Mouse (Mus musculus) liver, adult (tissue): ENCODE measurements around the gene Iba57.

Source experiments
- GATA4 ChIP-seq: IDR thresholded peaks from 2 replicates; pipeline ENCODE4 v1.6.1; 2014; ENCODE audit warnings: mild to moderate bottlenecking, low read length; ENCODE audit not compliant: insufficient replicate concordance

Gene Iba57

DNA sequence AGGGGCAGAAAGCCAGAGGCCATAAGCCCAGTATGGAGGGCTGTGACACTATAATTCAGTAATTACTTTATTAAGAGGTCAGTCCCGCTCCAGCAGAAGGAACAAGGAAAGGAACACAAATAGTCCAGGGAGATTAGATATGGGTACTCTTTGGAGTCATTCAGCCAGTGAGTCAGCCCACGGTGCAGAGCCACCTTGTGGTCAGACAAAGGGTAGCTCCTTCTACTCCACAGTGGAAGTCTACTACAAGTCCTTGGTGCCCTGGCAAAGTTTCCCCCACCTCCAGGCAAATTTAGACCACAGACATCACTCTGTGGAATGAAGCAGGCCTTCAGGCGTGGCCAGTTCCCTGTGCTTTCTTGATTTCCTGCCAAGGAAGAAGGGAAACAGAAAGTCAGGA is 20.3 kb upstream of the Iba57 start:
- peak; percentile 88; the same call in 1 of the 2 replicates for TF ChIP-seq GATA4

DNA sequence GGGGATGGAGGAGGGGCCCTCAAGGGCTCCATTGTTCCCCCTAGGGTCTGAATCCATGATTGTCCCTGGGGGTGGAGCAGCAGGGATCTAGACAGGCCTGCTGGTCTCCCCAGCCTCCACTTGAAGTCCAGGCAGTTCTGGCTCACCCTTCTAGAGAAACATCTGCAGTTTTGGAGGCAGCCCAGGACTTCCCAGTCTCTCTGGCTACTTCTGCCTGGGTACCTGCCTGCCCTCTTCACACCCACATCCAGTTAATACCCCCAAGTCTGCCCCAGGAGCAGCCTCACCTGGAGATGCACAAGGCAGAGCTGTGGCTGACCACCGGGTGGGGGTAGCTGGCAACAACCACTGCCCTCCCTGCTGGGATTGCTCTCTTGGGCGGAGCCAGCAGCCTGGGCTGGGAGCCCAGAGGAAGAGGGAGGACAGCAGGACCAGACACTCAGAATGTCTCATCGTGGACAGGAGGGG is 19.4 kb upstream of the Iba57 start, which contains the start of gene Gjc2:
Gene Gjc2 (minus strand): TSS at position 350 of the 468 bp plus-strand sequence.
- TF ChIP-seq GATA4: no peak

DNA sequence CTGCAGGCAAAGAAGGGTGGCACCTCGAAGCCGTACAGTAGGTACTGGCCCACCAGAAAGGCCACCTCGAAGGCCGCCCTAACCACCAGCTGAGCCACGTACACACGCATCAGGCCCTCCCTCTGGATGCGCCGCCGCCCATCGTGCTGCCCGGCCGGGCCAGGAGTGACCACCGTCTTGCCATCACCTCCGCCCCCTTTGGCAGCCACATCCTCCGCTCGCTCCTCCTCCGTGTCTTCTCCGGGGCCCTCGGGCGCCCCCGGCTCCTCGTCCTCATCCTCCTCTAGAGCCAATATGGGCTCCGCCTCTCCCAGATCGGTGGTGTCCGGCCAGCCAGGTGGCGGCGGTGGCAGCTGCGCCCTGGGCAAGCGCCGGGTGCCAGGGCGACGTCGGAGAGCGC is 13.4 kb upstream of the Iba57 start:
- TF ChIP-seq GATA4: no peak

DNA sequence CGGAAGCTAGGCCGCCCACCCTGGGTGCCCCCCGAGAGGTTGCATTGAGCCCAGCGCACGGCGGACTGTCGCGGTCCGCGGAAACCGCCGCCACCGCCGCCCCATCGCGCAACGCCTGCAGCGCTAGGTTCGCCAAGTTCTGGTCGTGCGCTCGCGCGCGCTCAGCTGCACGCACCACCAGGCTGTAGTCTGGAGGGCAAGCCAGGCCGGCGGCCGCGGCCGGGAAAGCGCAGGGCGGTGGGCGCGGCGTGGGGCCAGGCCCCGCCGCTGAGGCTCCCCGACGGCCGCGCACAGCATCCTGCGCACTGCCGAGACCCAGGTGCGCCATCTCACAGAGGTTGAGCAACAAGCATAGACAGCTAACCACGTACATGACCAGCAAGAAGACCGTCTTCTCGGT is 12.9 kb upstream of the Iba57 start:
- TF ChIP-seq GATA4: no peak

GRCm38 (mm10) chr11:59174189-59174838 is 10.8 kb upstream of the Iba57 start:
- TF ChIP-seq GATA4: no peak

- TF ChIP-seq GATA4: no peak
Observed at GRCm38 (mm10) chr11:59170549-59170948, 7.0 kb upstream of the Iba57 start.

GRCm38 (mm10) chr11:59169807-59170206 is 6.3 kb upstream of the Iba57 start:
- no peak for TF ChIP-seq GATA4

DNA sequence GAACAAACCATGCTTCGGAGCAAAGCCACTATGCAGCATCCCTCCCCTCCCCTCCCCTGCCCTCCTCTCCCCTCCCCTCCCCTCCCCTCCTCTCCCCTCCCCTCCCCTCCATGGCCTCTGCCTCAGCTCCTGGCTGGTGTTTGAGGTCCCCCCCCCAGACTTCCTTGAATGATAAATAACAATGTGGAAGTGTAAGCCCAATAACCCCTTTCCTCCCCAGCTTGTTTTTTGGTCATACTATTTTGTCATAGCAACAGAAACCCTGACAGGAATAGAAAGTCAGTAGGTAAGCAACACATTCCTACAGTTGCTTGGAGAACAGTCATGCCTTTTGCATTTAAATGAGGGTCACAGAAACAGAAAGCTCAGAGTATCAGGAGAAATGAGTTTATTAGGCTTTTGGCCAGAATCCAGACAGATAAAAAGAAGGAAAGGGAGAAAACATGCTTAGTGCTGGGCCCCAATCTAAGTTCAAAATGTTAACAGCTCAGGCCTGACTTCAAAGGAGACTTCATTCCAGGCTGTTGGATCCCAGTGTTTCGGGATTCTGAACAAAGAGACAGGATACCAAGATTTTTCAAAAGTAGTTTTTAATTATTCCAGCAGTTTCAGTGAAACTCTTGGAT is 2.2 kb upstream of the Iba57 start:
- peak; percentile 79 for TF ChIP-seq GATA4

DNA sequence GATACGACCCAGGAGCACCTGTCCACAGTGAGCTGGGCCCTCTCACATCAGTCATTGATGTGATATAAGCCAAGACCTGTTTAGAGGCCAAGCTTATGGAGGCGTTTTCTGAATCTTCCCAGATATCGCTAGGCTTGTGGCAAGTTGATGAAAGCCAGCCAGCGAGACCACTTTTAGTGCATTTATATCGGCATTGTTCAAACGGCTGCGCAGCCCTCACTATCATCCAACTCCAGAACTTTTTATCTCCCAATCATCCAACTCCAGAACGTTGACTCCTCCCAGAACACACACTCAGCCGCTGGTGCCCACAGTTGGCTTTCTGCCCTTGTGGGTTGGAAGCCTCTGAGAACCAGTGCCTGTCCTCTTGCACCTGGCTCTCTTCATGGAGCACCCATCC is 845 bp upstream of the Iba57 start:
- TF ChIP-seq GATA4: no peak

- peak; percentile 72; the same call in 1 of the 2 replicates for TF ChIP-seq GATA4
Observed at GRCm38 (mm10) chr11:59162443-59163254, 890 bp downstream of the Iba57 start.

DNA sequence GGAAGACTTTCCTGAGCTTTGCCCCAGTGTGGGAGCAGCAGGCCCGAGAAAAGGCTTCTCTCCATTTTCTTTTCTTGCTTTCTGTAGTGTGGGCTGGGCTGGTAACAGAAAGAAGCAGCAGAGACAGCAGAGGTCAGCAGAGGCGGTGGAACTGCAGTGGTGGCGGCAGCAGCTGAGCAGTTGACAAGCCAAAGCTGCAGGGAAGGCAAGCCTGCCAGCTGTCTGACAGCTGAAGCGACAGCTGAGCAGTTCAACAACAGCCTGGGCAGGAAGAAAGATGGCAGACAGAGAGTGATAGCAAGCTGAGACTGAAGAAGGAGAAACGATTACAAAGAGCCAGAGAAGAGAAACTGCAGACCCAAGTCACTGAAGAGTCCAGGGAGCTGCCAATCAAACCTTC is 2.1 kb downstream of the Iba57 start:
- no peak for TF ChIP-seq GATA4

DNA sequence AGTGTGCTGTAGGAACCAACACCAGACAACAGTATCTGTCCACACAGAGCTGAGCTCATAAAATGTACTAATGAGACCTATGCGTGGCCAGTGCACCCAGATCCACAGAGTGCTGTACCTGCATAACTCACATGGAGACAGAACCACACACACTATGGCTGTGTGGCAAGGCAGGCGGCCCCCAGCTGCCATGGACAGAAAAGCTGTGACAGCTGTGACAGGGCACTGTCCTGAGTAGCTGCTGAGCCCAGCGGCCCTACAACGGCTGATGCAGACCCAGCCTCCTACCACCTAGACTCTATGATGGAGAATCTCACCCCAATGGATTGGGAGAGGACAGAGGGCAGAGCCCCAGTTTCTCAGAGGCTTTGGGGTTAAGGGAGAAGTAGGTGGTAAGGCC is 4.0 kb downstream of the Iba57 start:
- no peak for TF ChIP-seq GATA4

DNA sequence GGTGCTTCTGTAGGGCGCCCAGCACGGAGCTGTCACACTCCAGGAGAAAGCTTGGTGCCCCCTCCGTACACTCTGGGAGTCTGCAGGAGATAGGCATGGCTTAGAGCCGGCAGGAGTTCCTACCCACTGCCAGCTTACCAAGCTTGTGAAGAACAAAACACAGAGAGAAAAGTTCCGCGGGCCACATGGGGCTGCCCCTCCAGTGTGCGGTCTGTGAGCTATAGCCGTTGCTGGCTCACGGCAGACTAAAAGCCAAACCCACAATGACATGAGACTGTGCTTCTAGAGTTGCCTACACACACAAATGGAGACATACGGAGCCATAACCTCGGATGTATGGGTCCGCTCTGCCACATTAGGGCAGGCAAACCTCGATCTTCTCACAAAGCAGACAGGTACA is 4.4 kb downstream of the Iba57 start:
- TF ChIP-seq GATA4: no peak

DNA sequence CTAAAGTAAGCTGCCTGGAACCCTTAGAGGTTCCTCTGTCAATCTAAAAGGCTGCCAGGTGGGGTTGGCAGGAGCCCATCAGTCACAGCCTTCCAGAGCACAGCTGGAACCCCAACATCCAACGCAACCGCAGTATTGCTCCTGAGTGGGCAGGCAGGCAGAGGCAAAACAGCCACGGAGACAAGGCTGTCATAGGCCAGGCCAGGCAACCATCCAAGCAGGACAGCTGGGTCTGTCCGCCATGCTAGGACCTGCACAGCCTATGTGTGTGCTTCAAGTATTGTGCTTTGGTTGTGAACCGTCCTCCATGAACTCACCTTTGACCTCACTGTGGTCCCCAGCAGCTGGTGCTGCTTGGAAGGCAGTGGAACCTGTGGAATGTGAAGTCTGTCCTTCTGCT is 7.6 kb downstream of the Iba57 start:
- no peak for TF ChIP-seq GATA4

DNA sequence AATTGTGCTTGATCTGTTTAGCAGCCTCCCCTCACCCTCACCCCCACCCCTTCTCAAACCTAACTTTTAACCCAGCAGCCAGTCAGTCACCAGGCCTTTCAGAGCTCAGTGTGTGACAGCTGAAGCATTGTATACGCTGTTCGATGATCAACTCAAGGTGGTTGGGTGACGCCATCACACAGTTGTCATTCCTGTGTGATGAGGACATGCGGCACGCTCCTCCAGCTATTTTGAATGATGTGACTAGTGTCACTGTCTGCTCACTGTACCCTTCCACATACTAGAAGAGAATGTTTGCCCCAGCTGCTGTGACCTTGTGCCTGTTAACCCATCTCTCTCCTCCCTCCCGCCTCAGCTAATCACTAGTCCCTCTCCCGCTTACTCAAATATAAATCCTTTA is 9.3 kb downstream of the Iba57 start:
- TF ChIP-seq GATA4: no peak

- TF ChIP-seq GATA4: no peak
Observed at GRCm38 (mm10) chr11:59151729-59152128, 11.8 kb downstream of the Iba57 start.

DNA sequence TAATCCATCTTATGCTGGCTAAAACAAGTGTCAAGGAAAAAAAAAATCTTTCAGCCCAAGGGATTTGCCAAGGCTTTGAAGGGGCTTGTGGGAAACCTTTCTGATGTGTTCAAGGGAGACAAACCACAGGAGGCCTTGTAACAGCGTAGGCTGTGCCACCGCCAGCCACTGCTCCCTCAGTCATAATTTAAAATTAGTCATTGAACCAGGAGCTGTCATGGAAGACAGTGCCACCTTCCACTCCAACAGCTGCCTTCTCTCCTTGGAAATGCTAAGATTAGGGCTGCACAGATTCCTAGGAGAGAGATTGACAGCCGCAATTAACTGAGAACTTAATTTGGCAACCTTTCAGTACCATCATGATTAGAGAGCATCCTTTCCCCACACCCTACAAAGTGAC is 14.2 kb downstream of the Iba57 start:
- TF ChIP-seq GATA4: no peak

- no peak for TF ChIP-seq GATA4
Observed at GRCm38 (mm10) chr11:59142962-59143361, 20.6 kb downstream of the Iba57 start.
